8 mouse cellular contexts compared by ENCODE assay signal in the genomic region with DNA sequence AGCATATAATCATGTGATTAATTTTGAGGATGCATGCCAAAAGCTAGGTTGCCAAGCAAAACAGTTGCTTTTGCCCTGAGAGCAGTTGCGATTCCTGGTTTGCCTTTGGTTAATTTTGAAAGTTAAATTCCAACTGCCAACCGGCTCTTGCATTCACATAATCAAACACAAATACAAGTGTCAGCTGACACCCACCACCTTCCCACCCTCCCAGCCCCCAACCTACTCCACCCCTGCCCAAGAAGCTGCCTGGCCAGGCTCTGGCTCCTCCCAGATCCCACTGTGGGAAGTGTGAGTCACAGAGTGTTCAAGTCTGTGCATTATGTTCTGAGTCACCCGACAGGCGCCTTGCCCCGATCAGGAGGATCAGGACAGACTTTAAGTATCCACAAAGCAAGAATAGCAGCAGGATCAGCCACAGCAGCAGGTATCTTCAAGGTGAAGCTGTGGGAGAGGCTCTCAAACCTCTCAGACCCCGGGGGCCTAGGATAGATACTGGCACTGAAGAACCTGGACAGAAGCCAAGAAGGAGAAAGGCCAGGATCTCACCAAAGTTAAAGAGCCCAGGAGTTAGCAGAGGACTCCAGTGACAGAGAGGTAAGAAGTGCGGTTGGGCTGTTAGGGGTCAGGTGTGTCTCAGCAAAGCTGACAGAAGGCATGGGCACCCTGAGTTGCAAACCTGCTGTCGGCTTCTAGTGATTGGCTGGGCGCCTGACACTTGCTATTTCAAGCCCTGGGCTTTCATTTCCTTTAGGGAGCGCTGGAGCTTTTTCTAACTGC. TPM values are rescaled to one million over a fixed set of nuclear protein-coding genes. Genes with fewer than 3 reads are reported as not detected.
DNase-seq lines count a peak whose midpoint lies in the region; ATAC-seq lines count a peak whose summit lies in the region.

A gene (plus strand): TSS at position 316 of the 780 bp plus-strand sequence.

- H3K9me3 ChIP-seq in embryonic facial prominence, embryonic 13.5 days, result no peaks in the 10 kb centered on the region
- H3K9me3 ChIP-seq in heart, embryonic 10.5 days, result no peaks in the 10 kb centered on the region
- H3K9me3 ChIP-seq in stomach, embryonic 14.5 days (ENCODE audit: control insufficient read depth, low read depth, low read length), result no peaks in the 10 kb centered on the region
- no peaks in the 10 kb centered on the region for H3K9me3 ChIP-seq in midbrain, embryonic 16.5 days (replicated peaks; ENCODE audit: control insufficient read depth, low read length, poor library complexity, severe bottlenecking)

- 0 out of 2 replicates have a peak within 1 kb of the TSS, but pooled peaks have one; percentile 48 for H3K27ac ChIP-seq in embryonic facial prominence, embryonic 13.5 days
- no peak within 1 kb of the TSS for H3K27ac ChIP-seq in heart, embryonic 10.5 days
- peak within 1 kb of the TSS; percentile 64; the same call in 1 of the 2 replicates for H3K27ac ChIP-seq in stomach, embryonic 14.5 days (ENCODE audit: low read length)
- H3K27ac ChIP-seq in midbrain, embryonic 16.5 days (ENCODE audit: low read length), result no peak within 1 kb of the TSS

- no peaks in the 10 kb centered on the region for H3K36me3 ChIP-seq in embryonic facial prominence, embryonic 13.5 days
- H3K36me3 ChIP-seq in heart, embryonic 10.5 days, result no peaks in the 10 kb centered on the region
- H3K36me3 ChIP-seq in stomach, embryonic 14.5 days (ENCODE audit: control insufficient read depth, insufficient read depth, low read length), result no peaks in the 10 kb centered on the region
- H3K36me3 ChIP-seq in midbrain, embryonic 16.5 days (ENCODE audit: control insufficient read depth, insufficient read depth, low read length), result no peaks in the 10 kb centered on the region

- ATAC-seq in embryonic facial prominence, embryonic 13.5 days (ENCODE audit: insufficient number of reproducible peaks, insufficient read depth, low FRiP score, low TSS enrichment, low read depth), result peak; percentile 85
- peak; percentile 94 for ATAC-seq in stomach, embryonic 14.5 days (ENCODE audit: insufficient number of reproducible peaks, insufficient read depth, low FRiP score, low read depth)
- ATAC-seq in midbrain, embryonic 16.5 days, result no peak

- no peaks in the 10 kb centered on the region for H3K27me3 ChIP-seq in embryonic facial prominence, embryonic 13.5 days
- no peaks in the 10 kb centered on the region for H3K27me3 ChIP-seq in heart, embryonic 10.5 days (ENCODE audit: insufficient read depth, poor library complexity, severe bottlenecking)
- H3K27me3 ChIP-seq in stomach, embryonic 14.5 days (ENCODE audit: control insufficient read depth, insufficient read depth, low read length), result no peaks in the 10 kb centered on the region
- no peaks in the 10 kb centered on the region for H3K27me3 ChIP-seq in midbrain, embryonic 16.5 days (ENCODE audit: control insufficient read depth, insufficient read depth, low read depth, low read length)

- no peak within 1 kb of the TSS for H3K9ac ChIP-seq in embryonic facial prominence, embryonic 13.5 days
- no peak within 1 kb of the TSS for H3K9ac ChIP-seq in stomach, embryonic 14.5 days (replicated peaks; ENCODE audit: low read depth, low read length)
- H3K9ac ChIP-seq in midbrain, embryonic 16.5 days (ENCODE audit: low read depth, low read length), result no peak within 1 kb of the TSS

- H3K4me2 ChIP-seq in embryonic facial prominence, embryonic 13.5 days, result peak within 1 kb of the TSS; percentile 41
- peak within 1 kb of the TSS; percentile 22 for H3K4me2 ChIP-seq in stomach, embryonic 14.5 days (replicated peaks; ENCODE audit: low read depth, low read length)
- no peak within 1 kb of the TSS for H3K4me2 ChIP-seq in midbrain, embryonic 16.5 days (ENCODE audit: low read length)

- peaks cover 9% of the 10 kb centered on the region for H3K4me1 ChIP-seq in embryonic facial prominence, embryonic 13.5 days
- peaks cover 8% of the 10 kb centered on the region; the same call in 1 of the 2 replicates for H3K4me1 ChIP-seq in heart, embryonic 10.5 days
- no peaks in the 10 kb centered on the region for H3K4me1 ChIP-seq in stomach, embryonic 14.5 days (ENCODE audit: control insufficient read depth, insufficient read depth, low read length)
- no peaks in the 10 kb centered on the region for H3K4me1 ChIP-seq in midbrain, embryonic 16.5 days (ENCODE audit: control insufficient read depth, insufficient read depth, low read length)

- 0 out of 2 replicates have a peak within 1 kb of the TSS, but pooled peaks have one; percentile 8 for H3K4me3 ChIP-seq in embryonic facial prominence, embryonic 13.5 days
- peak within 1 kb of the TSS; percentile 6; the same call in 1 of the 2 replicates for H3K4me3 ChIP-seq in heart, embryonic 10.5 days
- H3K4me3 ChIP-seq in stomach, embryonic 14.5 days (ENCODE audit: low read depth, low read length), result peak within 1 kb of the TSS; percentile 5; the same call in 1 of the 2 replicates
- no peak within 1 kb of the TSS for H3K4me3 ChIP-seq in midbrain, embryonic 16.5 days (ENCODE audit: low read depth, low read length)

- DNase-seq in 3134 (ENCODE audit: extremely low read depth, insufficient read length, low spot score), result peak; percentile 69
- peak; percentile 60 to 81 for DNase-seq in adrenal gland, adult (ENCODE audit: inconsistent age in 2 of 2, low spot score in 1 of 2)
- DNase-seq in heart, embryonic 10.5 days (ENCODE audit: low spot score), result peak; percentile 74
- DNase-seq in kidney, postnatal 4 days, result peak; percentile 25 to 47
- peak; percentile 74 for DNase-seq in lung, postnatal 10 days

- WGBS in embryonic facial prominence, embryonic 13.5 days, result 42% methylated on average over 10 of the region's 10 CpGs
- WGBS in heart, embryonic 10.5 days, result 41% methylated on average over 10 of the region's 10 CpGs
- 39% methylated on average over 10 of the region's 10 CpGs for WGBS in stomach, embryonic 14.5 days
- WGBS in midbrain, embryonic 16.5 days, result 64% methylated on average over 10 of the region's 10 CpGs

RNA-seq across cellular contexts. Expression of the gene that starts here (rescaled TPM):
- polyA plus RNA-seq in embryonic facial prominence, embryonic 13.5 days (2015; fragmentation: Nextera tagmentation; extraction: Ambion mirVana), result 3.5 and 3.6 TPM in 2 replicates
- 1.4 and 1.7 TPM in 2 replicates for polyA plus RNA-seq in heart, embryonic 10.5 days (2016; fragmentation: Nextera tagmentation; extraction: Ambion mirVana)
- 3.0 and 3.9 TPM in 2 replicates for polyA plus RNA-seq in stomach, embryonic 14.5 days (2014; fragmentation: Nextera tagmentation; extraction: Ambion mirVana)
- polyA plus RNA-seq in midbrain, embryonic 16.5 days (2015; fragmentation: Nextera tagmentation; extraction: Ambion mirVana), result 0.30 and 0.39 TPM in 2 replicates

Comparison
In these comparisons a context has a peak if more than half of its experiments do, and no peak if none do; other contexts are left out.
1. H3K27ac ChIP-seq: peak in embryonic facial prominence, embryonic 13.5 days (single experiment) and stomach, embryonic 14.5 days (single experiment); none in heart, embryonic 10.5 days (single experiment) and midbrain, embryonic 16.5 days (single experiment).
2. Peak in every context shown above with its lines, with median percentiles within 50 percentile points of each other: DNase-seq.